Mouse (Mus musculus) liver, embryonic 14.5 days (tissue): Measurements from ENCODE around the gene Ifnar2. TPM values are rescaled to one million over a fixed set of nuclear protein-coding genes. Genes with fewer than 3 reads are reported as not detected.

ENCODE experiments used
- ATAC-seq: fragments of 200-750 bp; cut with Nextera tagmentation; 2 replicates; pipeline ENCODE4 v1.8.0; 2017; ENCODE audit warnings: moderate number of reproducible peaks, mild to moderate bottlenecking, moderate library complexity; ENCODE audit not compliant: insufficient read depth
- DNase-seq, 3 experiments: peaks; one replicate each; pipeline ENCODE4 v3.0.0-alpha.2; 2012 to 2013; ENCODE audit warnings: low read depth in 3 of 3, low spot score in 3 of 3
- H3K27ac ChIP-seq: fragments of 300-500 bp; sonication (generic); 2 replicates; pipeline ENCODE4 v1.5.1; 2014; ENCODE audit warnings: moderate library complexity, mild to moderate bottlenecking, control low read depth, inconsistent platforms
- H3K27me3 ChIP-seq: fragments of 300-500 bp; sonication (generic); 2 replicates; pipeline ENCODE4 v1.6.1; 2014; ENCODE audit warnings: mild to moderate bottlenecking, low read length, moderate library complexity; ENCODE audit not compliant: control insufficient read depth, insufficient read depth
- H3K36me3 ChIP-seq: fragments of 300-500 bp; sonication (generic); replicated peaks from 2 replicates; pipeline ENCODE4 v1.6.1; 2014; ENCODE audit warnings: low read depth; ENCODE audit not compliant: control insufficient read depth, insufficient read depth
- H3K4me1 ChIP-seq, 2 experiments: fragments of 200-500 bp in 1 of 2; fragments of 300-500 bp in 1 of 2; sonication (generic) in 1 of 2; replicated peaks; 2 replicates each; pipeline ENCODE4 v1.6.1; 2012 to 2014; ENCODE audit warnings: antibody characterized with exemption in 1 of 2, inconsistent platforms in 1 of 2, low read length in 1 of 2; ENCODE audit not compliant: control insufficient read depth in 2 of 2, insufficient read depth in 2 of 2
- H3K4me2 ChIP-seq: fragments of 300-500 bp; sonication (generic); 2 replicates; pipeline ENCODE4 v1.6.1; 2014; ENCODE audit warnings: low read depth, mild to moderate bottlenecking, control low read depth, moderate library complexity
- H3K4me3 ChIP-seq, 2 experiments: fragments of 200-500 bp in 1 of 2; fragments of 300-500 bp in 1 of 2; sonication (generic) in 1 of 2; 2 replicates each; pipeline ENCODE4 v1.5.1; 2012 to 2014; ENCODE audit warnings: low read depth in 2 of 2, low read length in 2 of 2, mild to moderate bottlenecking in 2 of 2, control low read depth in 1 of 2, inconsistent platforms in 1 of 2, moderate library complexity in 1 of 2; ENCODE audit not compliant: insufficient read depth in 1 of 2
- H3K9ac ChIP-seq: fragments of 300-500 bp; sonication (generic); replicated peaks from 2 replicates; pipeline ENCODE4 v1.6.1; 2014; ENCODE audit warnings: mild to moderate bottlenecking, control low read depth, moderate library complexity
- H3K9me3 ChIP-seq: fragments of 300-500 bp; sonication (generic); 2 replicates; pipeline ENCODE4 v1.6.1; 2016; ENCODE audit warnings: low read length, mixed read lengths; ENCODE audit not compliant: control insufficient read depth
- CTCF ChIP-seq: IDR thresholded peaks from 2 replicates; pipeline ENCODE4 v1.5.1; 2016; ENCODE audit warnings: antibody characterized with exemption, low read depth, control low read depth
- EP300 ChIP-seq: IDR thresholded peaks from 2 replicates; pipeline ENCODE4 v1.6.1; 2016; ENCODE audit warnings: antibody characterized with exemption, low read depth
- WGBS: fragments of 180-500 bp; shearing (Covaris S2); extraction: QIAGEN DNeasy Blood & Tissue Kit; methylation state at CpG from one replicate; pipeline ENCODE4 v1.1.7; 2014; ENCODE audit not compliant: insufficient replicate concordance; 5-methylcytosine and 5-hydroxymethylcytosine counted together
- polyA plus RNA-seq, 2 experiments: library from polyadenylated mRNA; depleted of rRNA in 1 of 2; stranded (reverse) in 1 of 2; unstranded in 1 of 2; fragments of >200 nt; fragmentation: Nextera tagmentation in 1 of 2; extraction: Ambion mirVana in 1 of 2; gene quantifications; 2 replicates each; pipeline versions ENCODE4 v1.2.1 to v1.2.3; 2012 to 2014

Gene Ifnar2
- polyA plus RNA-seq, 2 experiments, result 33.1 to 68.4 TPM

GRCm38 (mm10) chr16:91428259-91428865 is 55.8 kb downstream of the Ifnar2 start:
- Histone ChIP-seq H3K27me3 (no peaks in the 10 kb centered on the region), H3K36me3 (peaks cover 22% of the 10 kb centered on the region), H3K9me3 (no peaks in the 10 kb centered on the region), H3K4me2 (no peak overlapping the region), H3K9ac (no peak overlapping the region), H3K4me3 (no peak overlapping the region), H3K27ac (no peak overlapping the region), H3K4me1 (peaks cover 7 to 11% of the 10 kb centered on the region in 2 experiments)
- TF ChIP-seq EP300 (no peak), CTCF (no peak)
- WGBS, result 76% methylated on average over 8 of the region's 8 CpGs
- ATAC-seq, result no peak
- DNase-seq, result no peak

- Histone ChIP-seq H3K27ac (peak overlapping the region; percentile 51), H3K4me3 (no peak overlapping the region), H3K9ac (peak overlapping the region; percentile 27; the same call in 1 of the 2 replicates), H3K27me3 (no peaks in the 10 kb centered on the region), H3K4me1 (peaks cover 21 to 29% of the 10 kb centered on the region in 2 experiments), H3K36me3 (no peaks in the 10 kb centered on the region), H3K9me3 (no peaks in the 10 kb centered on the region), H3K4me2 (peak overlapping the region; percentile 9; the same call in 1 of the 2 replicates)
- no peak for DNase-seq
- TF ChIP-seq EP300, result no peak
- no peak for TF ChIP-seq CTCF
- 63% methylated on average over 5 of the region's 5 CpGs for WGBS
- no peak for ATAC-seq
Measured at GRCm38 (mm10) chr16:91432720-91433328, 60.2 kb downstream of the Ifnar2 start.

DNA sequence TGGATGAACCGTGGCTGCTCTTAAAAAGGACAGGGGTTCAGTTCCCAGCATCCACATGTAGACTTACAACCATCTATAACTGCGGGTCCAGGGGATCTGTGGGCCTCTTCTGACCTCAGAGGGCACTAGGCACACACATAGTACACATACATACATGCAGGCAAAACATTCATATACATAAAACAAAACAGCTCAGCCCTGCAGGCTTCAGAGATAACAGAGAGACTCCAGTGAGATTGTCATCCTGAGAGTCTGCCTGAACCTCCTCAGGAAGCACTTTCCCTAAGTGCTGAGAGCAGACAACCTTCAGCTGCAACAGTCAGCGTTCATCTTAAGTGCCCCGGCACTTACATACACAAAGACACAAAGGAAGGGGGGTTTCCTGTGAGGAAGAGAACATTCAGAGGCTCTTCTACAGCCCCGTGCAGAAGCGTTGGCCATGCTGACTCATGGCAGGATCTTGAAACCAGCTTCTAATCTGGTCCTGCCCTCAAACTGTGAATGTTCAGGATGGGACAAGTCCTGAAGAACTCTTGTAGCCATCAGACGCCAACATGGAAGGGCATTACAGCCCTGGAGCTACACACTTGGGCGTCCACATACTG is 60.8 kb downstream of the Ifnar2 start:
- ATAC-seq, result peak; percentile 71
- 23% methylated on average over 8 of the region's 8 CpGs for WGBS
- Histone ChIP-seq H3K9ac (peak overlapping the region; percentile 27; the same call in 1 of the 2 replicates), H3K36me3 (no peaks in the 10 kb centered on the region), H3K4me1 (peaks cover 24 to 33% of the 10 kb centered on the region in 2 experiments), H3K27ac (peak overlapping the region; percentile 51), H3K9me3 (no peaks in the 10 kb centered on the region), H3K4me3 (no peak overlapping the region), H3K4me2 (peak overlapping the region; percentile 9; the same call in 1 of the 2 replicates), H3K27me3 (no peaks in the 10 kb centered on the region)
- TF ChIP-seq EP300 (no peak), CTCF (no peak)
- no peak for DNase-seq

DNA sequence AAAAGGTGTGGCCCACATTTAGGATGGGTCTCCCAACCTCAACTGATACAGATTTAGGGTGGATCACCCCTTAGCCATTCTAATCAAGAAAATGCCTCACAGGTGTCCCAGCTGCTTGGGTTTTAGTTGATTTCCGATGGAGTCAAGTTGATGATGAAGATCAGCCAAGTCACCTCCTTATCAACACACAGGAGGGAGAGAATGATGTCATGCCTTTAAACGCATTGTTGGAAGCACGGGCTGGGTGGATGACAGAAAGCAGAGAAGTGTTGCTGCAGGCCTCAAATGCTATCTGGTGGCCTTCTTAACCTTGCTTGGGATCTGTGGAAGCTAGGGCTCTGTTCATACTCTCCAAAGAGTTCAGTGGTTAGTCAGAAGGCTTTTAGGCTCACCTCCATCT is 61.5 kb downstream of the Ifnar2 start:
- peaks cover 24 to 40% of the 10 kb centered on the region in 2 experiments for H3K4me1 ChIP-seq
- H3K4me3 ChIP-seq, result no peak overlapping the region
- H3K9me3 ChIP-seq, result no peaks in the 10 kb centered on the region
- no peak overlapping the region for H3K4me2 ChIP-seq
- ATAC-seq (no peak), DNase-seq (no peak)
- no peaks in the 10 kb centered on the region for H3K36me3 ChIP-seq
- H3K27ac ChIP-seq, result peak overlapping the region; percentile 51; the same call in 1 of the 2 replicates
- H3K27me3 ChIP-seq, result no peaks in the 10 kb centered on the region
- H3K9ac ChIP-seq, result no peak overlapping the region; the same call in 1 of the 2 replicates
- TF ChIP-seq EP300, result no peak
- no peak for TF ChIP-seq CTCF
- 43% methylated on average over 3 of the region's 3 CpGs for WGBS

- ATAC-seq, result no peak
- DNase-seq, result no peak
- Histone ChIP-seq H3K9me3 (no peaks in the 10 kb centered on the region), H3K4me2 (no peak overlapping the region), H3K4me1 (peaks cover 47 to 67% of the 10 kb centered on the region in 2 experiments), H3K27me3 (no peaks in the 10 kb centered on the region), H3K9ac (no peak overlapping the region), H3K27ac (peak overlapping the region; percentile 61), H3K4me3 (no peak overlapping the region), H3K36me3 (no peaks in the 10 kb centered on the region)
- TF ChIP-seq EP300 (no peak), CTCF (no peak)
- 41% methylated on average over 3 of the region's 3 CpGs for WGBS
Measured at GRCm38 (mm10) chr16:91438081-91438480, 65.5 kb downstream of the Ifnar2 start.
